Mouse (Mus musculus) ES-Bruce4 (cell line): ENCODE data around the gene Glis3.

Experiments
- CTCF ChIP-seq: IDR thresholded peaks from one replicate; pipeline ENCODE4 v1.8.1; 2011; ENCODE audit warnings: low read depth, low read length
- EP300 ChIP-seq: IDR thresholded peaks from 2 replicates; pipeline ENCODE4 v1.6.1; 2011; ENCODE audit warnings: low read depth, low read length; ENCODE audit not compliant: insufficient read depth
- POLR2A ChIP-seq: IDR thresholded peaks from one replicate; pipeline ENCODE4 v1.8.1; 2011; ENCODE audit warnings: low read length; ENCODE audit not compliant: insufficient read depth

GRCm38 (mm10) chr19:28237621-28238020 is 442.3 kb downstream of the Glis3 start:
- TF ChIP-seq EP300: no peak
- TF ChIP-seq CTCF: no peak
- no peak for TF ChIP-seq POLR2A
